Mouse (Mus musculus) layer of hippocampus, adult 9-11 months (tissue): ENCODE measurements at regions not wholly inside any gene's neighbourhood (a gene's known extent, or its start where the extent isn't known, plus 50 kb on each side); places are given as distances from the start of the nearest gene placed in this dataset.

Source experiments
- DNase-seq: peaks from one replicate; pipeline ENCODE4 v3.0.0; 2022

- DNase-seq = no peak
These were observed 379.4 kb downstream of the Dmrt2 start for GRCm38 (mm10) chr19:26051478-26052215.

GRCm38 (mm10) chr19:26059668-26060067 lies 387.5 kb downstream of the Dmrt2 start:
- DNase-seq = no peak

- no peak for DNase-seq
These were observed 396.3 kb downstream of the Dmrt2 start for GRCm38 (mm10) chr19:26068553-26068952.

GRCm38 (mm10) chr19:26069908-26070307 lies 397.7 kb downstream of the Dmrt2 start:
- DNase-seq = no peak

- no peak for DNase-seq
These were observed 416.1 kb downstream of the Dmrt2 start for GRCm38 (mm10) chr19:26088318-26088717.

GRCm38 (mm10) chr19:26091386-26091785 lies 419.2 kb downstream of the Dmrt2 start:
- peak; percentile 20 for DNase-seq

GRCm38 (mm10) chr19:26093844-26094243 lies 421.6 kb downstream of the Dmrt2 start:
- DNase-seq = no peak

GRCm38 (mm10) chr19:26114326-26114725 lies 442.1 kb downstream of the Dmrt2 start:
- DNase-seq = no peak

GRCm38 (mm10) chr19:26128423-26128822 lies 456.2 kb downstream of the Dmrt2 start:
- no peak for DNase-seq

GRCm38 (mm10) chr19:26134385-26134784 lies 462.2 kb downstream of the Dmrt2 start:
- no peak for DNase-seq

- no peak for DNase-seq
These were observed 463.3 kb downstream of the Dmrt2 start for GRCm38 (mm10) chr19:26135398-26136104.

- no peak for DNase-seq
These were observed 464.2 kb upstream of the Smarca2 start for GRCm38 (mm10) chr19:26140647-26141046.

- DNase-seq = no peak
These were observed 461.3 kb upstream of the Smarca2 start for GRCm38 (mm10) chr19:26143539-26143938.

GRCm38 (mm10) chr19:26151216-26151615 lies 453.6 kb upstream of the Smarca2 start:
- no peak for DNase-seq

- no peak for DNase-seq
These were observed 439.9 kb upstream of the Smarca2 start for GRCm38 (mm10) chr19:26164993-26165392.

- no peak for DNase-seq
These were observed 423.1 kb upstream of the Smarca2 start for GRCm38 (mm10) chr19:26181774-26182173.

- DNase-seq = no peak
These were observed 419.8 kb upstream of the Smarca2 start for GRCm38 (mm10) chr19:26185012-26185411.

- no peak for DNase-seq
These were observed 414.0 kb upstream of the Smarca2 start for GRCm38 (mm10) chr19:26190803-26191202.

GRCm38 (mm10) chr19:26193664-26194063 lies 411.2 kb upstream of the Smarca2 start:
- DNase-seq = no peak

- no peak for DNase-seq
These were observed 396.1 kb upstream of the Smarca2 start for GRCm38 (mm10) chr19:26208760-26209159.

GRCm38 (mm10) chr19:26234539-26234938 lies 370.3 kb upstream of the Smarca2 start:
- DNase-seq = no peak

GRCm38 (mm10) chr19:26244067-26244466 lies 360.8 kb upstream of the Smarca2 start:
- no peak for DNase-seq

GRCm38 (mm10) chr19:26249751-26250150 lies 355.1 kb upstream of the Smarca2 start:
- DNase-seq = peak; percentile 77

- no peak for DNase-seq
These were observed 346.2 kb upstream of the Smarca2 start for GRCm38 (mm10) chr19:26258677-26259076.
